Mouse (Mus musculus): ENCODE data around the gene Armc12.
A peak's percentile ranks its signal among the peaks of the same experiment; 100 is the strongest.
"Not testable (repeated sequence)": the region's sequence is repeated elsewhere in the genome, so short reads cannot be mapped to it uniquely, and the experiment has no call there.

Gene Armc12

GRCm38 (mm10) chr17:28532557-28532956 is 2.0 kb downstream of the Armc12 start:
- no peak for DNase-seq (ENCODE audit: low spot score)

DNA sequence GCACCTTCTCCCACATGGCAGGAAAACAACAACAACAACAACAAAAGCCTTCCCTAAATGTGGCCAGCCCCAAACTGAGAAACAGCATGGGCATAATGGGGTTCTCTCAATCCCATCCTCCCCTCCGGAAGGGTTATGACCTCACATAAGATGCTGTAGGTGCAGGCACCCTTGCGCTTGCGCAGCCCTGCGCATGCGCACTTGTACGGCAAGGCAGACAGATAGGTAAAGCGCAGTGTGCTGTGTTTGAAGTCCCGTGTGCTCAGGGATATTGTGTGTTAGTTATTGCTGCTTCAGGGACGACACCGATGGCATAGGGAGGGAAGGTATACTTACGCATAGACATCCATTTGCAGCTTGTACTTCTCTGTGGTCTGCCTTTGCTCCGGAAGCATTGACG is 2.7 kb downstream of the Armc12 start:
- no peak for DNase-seq (ENCODE audit: low spot score)

DNA sequence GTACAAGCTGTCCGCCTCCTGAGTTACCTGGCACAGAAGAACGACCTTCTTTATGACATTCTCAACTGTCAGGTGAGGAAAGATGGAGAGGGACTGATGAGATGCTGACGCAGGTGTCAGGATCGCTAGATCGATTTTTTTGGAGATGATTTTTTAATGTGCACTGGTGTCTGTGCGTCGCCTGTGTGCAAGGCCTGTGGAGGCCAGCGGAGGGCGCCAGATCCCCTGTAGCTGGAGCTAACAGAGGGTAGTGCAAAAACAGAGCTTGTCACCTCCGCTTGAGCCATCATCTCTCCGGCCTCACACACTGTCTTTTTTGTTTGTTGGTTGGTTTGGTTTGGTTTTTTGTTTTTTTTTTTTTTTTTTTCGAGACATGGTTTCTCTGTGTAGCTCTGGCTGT is 7.3 kb downstream of the Armc12 start:
- DNase-seq (ENCODE audit: low spot score): no peak

DNA sequence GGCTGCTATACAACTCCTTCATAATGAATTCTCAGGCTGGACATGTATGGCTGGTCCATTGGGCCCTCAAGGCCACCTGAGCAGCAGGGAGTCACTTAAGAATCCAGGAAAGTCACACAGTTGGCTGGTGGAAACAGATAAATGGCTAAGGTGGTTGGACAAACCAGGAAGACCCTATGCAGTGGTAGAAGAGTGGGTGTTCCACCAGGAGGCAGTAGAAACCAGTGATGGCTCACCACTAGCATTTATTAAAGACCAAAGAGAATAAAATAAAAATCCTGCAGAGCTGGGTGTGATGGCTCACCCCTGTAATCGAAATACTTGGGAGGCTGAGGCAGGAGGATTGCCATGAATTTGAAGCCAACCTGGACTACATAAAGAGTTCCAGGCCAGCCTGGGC is 16.3 kb downstream of the Armc12 start:
- no peak for DNase-seq (ENCODE audit: low spot score)

GRCm38 (mm10) chr17:28548550-28548949 is 17.9 kb downstream of the Armc12 start:
- no peak for DNase-seq (ENCODE audit: low spot score)

DNA sequence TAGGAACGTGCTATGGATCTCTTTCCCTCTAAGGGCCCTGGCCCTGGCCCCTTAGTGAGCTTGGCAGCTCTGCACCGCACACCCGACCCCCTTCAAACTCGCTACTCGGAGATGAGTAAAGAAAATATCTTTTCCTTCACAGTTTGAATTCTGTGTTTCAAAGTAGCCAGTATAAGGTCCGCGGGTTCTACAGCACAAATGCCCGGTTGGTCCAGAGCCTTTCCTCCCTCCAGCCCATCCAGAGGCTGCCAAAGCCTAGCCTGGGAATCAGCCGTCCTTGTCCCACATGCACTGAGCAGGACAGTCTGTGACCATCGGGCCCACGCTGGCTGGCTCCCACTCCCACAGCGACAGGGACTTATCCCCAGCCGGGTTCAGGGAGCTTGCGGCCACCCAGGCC is 18.5 kb downstream of the Armc12 start, which contains the start of gene Clpsl2:
Clpsl2 (plus strand) TSS at position 301 of the 400 bp plus-strand sequence.
- no peak for DNase-seq (ENCODE audit: low spot score)

GRCm38 (mm10) chr17:28553040-28553793 is 22.6 kb downstream of the Armc12 start:
- DNase-seq (ENCODE audit: low spot score): no peak

GRCm38 (mm10) chr17:28554021-28554420 is 23.4 kb downstream of the Armc12 start:
- not testable (repeated sequence) for DNase-seq (ENCODE audit: low spot score)

DNA sequence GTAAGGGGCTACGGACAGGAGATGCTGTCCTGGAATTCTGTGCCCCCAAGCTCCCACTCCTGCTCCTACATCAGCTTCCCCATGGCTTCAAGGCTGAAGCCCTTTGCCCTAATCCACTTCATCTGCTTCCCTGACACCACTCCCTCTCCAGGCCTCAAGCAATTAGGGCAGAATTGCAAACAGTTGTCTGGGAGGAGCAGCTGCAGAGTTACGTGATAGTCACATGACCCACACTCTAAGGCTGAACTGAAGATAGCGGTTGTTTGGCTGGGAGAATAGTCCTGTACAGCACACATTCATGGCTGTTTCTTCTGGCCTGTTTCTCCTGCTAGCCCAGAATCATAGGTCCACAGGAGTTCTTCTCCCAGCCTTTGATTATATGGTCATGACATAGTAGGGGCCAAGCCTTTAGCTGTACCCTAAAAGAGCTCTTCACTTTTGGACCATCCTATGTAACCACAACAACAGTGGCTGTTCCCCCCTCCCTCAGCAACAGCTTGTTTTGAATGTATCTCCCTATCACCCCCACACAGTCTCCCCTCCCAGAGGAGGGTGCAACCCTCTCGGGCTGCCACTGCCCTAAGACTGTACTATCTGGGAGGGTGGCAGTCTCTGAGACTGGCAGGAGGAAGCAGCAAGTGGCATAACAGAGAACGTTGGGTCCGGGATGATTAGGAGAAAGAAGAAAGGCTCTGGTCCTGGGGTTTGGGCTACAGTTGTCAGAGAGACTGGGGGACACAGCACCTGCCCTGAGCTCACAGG is 26.2 kb downstream of the Armc12 start:
- no peak for DNase-seq (ENCODE audit: low spot score)

DNA sequence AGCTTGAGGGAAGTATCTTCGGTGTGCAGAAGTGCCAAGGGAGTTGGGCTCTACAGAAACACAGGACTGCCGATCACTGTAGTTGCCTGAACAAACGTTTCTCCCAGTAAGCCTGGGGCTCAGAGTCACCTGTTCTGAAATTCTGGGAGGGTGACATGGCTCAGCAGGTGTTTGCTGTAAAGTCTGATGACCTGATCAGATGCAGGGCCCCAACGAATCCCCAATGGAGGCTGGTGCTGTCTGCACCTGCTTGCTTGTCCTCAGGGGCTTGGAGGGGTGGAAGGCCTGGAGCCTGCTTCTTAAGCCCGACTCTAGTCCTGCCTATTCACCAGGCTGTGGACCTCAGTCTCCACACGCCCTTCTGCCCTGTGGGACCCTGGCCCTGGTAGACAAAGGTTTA is 27.2 kb downstream of the Armc12 start:
- DNase-seq (ENCODE audit: low spot score): no peak

- DNase-seq (ENCODE audit: low spot score): no peak
These were observed 30.0 kb downstream of the Armc12 start, which contains the start of gene Clps for GRCm38 (mm10) chr17:28560598-28560997. Clps (minus strand) TSS chr17:28560766.

DNA sequence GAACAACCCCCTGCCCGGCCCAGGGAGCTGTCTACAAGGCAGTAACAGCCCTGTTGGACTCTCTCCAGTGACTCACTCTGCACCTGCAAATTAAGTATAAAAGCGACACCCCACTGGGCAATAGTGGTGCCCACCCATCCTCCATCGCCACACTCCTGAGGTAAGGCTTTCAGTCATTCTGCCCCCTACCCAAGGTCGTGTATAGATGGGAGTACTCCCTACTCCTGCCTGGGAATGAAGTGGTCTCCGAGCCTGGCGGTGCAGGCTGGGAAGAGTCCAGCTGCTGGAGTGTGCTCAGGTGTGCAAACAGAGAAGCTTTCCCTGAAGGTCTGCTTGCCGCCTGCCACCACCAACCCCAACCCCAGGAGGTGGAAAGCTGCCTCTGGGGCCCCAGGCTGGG is 31.0 kb downstream of the Armc12 start:
- no peak for DNase-seq (ENCODE audit: low spot score)

DNA sequence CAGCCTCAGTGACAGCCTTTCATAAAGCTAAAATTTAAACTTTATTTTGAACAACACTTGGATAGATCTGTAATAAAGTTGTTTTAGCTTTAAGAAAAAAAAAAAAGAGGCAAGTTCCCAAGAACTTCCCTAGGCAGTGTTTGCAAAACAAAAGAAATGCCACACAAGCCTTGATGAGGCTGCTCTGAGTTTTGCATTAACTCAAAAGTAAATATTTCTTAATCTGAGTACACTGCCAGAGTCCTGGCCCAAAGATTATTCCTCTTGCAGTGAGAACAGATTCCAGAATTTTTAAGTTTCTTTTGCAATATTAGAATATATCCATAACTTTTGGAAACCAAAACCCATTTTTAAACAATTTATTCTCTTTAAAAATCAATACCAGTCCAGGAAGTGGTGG is 34.6 kb downstream of the Armc12 start:
- DNase-seq (ENCODE audit: low spot score): no peak

- DNase-seq (ENCODE audit: low spot score): no peak
These were observed 36.9 kb downstream of the Armc12 start for GRCm38 (mm10) chr17:28567541-28567940.

- no peak for DNase-seq (ENCODE audit: low spot score)
These were observed 41.3 kb downstream of the Armc12 start for GRCm38 (mm10) chr17:28571868-28572267.

GRCm38 (mm10) chr17:28572521-28572920 is 41.9 kb downstream of the Armc12 start:
- no peak for DNase-seq (ENCODE audit: low spot score)

DNA sequence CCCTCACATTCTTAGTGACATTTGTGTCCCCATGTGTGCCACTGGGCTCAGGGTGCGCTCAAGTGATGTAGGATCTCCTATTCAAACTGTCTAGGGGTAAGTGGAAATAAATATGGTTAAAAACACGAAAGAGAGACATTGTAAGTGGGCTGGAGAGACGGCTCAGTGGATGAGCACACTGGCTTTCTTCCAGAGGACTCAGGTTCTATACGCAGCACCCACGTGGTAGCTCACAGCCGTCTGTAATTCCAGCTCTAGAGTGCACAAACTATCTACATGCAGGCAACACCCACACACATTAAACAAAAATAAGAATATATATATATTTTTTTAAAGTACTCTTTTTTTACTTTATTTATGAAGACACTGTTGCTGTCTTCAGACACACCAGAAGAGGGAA is 42.3 kb downstream of the Armc12 start:
- DNase-seq (ENCODE audit: low spot score): no peak

- no peak for DNase-seq (ENCODE audit: low spot score)
These were observed 44.9 kb downstream of the Armc12 start, which contains the start of gene Lhfpl5 for GRCm38 (mm10) chr17:28575244-28576125. Lhfpl5 (plus strand) TSS chr17:28575641.

DNA sequence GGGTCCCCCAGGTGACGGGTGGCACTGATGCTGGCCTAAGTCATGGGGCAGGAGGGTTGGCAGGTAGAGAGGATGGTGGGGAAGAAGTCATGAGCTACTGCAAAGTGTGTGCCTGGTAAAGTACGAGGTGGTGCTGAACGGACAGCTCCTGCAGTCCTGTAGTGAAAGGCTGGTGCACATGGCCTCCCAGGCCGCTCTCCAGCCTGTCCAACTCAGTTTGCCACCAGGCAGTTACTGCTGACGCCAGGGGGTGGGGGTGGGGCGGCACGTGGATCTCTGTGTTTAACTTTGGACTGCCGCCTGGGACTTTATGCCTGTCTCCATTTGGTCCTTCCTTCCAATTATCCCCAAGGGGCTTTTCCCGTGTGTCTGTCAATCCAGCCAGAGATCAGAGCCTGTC is 49.8 kb downstream of the Armc12 start:
- DNase-seq (ENCODE audit: low spot score): peak; percentile 37

GRCm38 (mm10) chr17:28581056-28581455 is 50.5 kb downstream of the Armc12 start:
- no peak for DNase-seq (ENCODE audit: low spot score)

DNA sequence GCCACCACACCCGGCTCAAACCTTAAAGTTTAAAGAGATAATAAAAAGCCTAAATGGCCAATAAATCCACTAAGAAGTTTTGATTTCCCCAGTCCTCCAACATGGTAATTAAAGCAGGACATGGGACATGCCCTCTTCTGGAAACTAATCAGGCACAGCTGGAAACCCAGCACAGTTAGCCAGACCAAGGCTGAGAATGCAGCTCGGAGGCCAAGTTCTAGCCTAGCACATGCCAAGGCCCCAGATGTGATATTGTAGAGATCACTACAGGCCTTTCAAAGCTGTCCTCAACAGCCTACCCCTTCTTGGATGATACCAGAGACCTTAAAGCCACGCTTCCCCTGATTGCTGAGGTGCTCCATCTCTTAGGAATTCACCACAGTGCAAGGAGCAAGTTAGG is 55.9 kb downstream of the Armc12 start:
- no peak for DNase-seq (ENCODE audit: low spot score)

- no peak for DNase-seq (ENCODE audit: low spot score)
These were observed 58.0 kb downstream of the Armc12 start for GRCm38 (mm10) chr17:28588591-28588990.
